Mouse (Mus musculus): ENCODE results near the gene Cdc16.
"Not testable (repeated sequence)": the region's sequence is repeated elsewhere in the genome, so short reads cannot be mapped to it uniquely, and the experiment has no call there.

The Cdc16 gene

GRCm38 (mm10) chr8:13756982-13757804 lies at the start of gene Cdc16:
TSS of gene Cdc16 (plus strand) at chr8:13757676.
- DNase-seq = peak; percentile 87

GRCm38 (mm10) chr8:13708514-13708913 lies 49.0 kb upstream of the Cdc16 start:
- no peak for DNase-seq

- no peak for DNase-seq
Observed at GRCm38 (mm10) chr8:13718980-13719379, 38.5 kb upstream of the Cdc16 start.

- no peak for DNase-seq
Observed at GRCm38 (mm10) chr8:13725722-13726121, 31.8 kb upstream of the Cdc16 start.

GRCm38 (mm10) chr8:13727469-13728094 lies 29.9 kb upstream of the Cdc16 start:
- DNase-seq = no peak

- no peak for DNase-seq
Observed at GRCm38 (mm10) chr8:13740323-13740770, 17.1 kb upstream of the Cdc16 start.

GRCm38 (mm10) chr8:13740817-13741613 lies 16.5 kb upstream of the Cdc16 start:
- DNase-seq = no peak

GRCm38 (mm10) chr8:13746212-13746611 lies 11.3 kb upstream of the Cdc16 start:
- not testable (repeated sequence) for DNase-seq

GRCm38 (mm10) chr8:13747626-13748025 lies 9.8 kb upstream of the Cdc16 start:
- no peak for DNase-seq

GRCm38 (mm10) chr8:13753680-13754079 lies 3.8 kb upstream of the Cdc16 start:
- no peak for DNase-seq

- no peak for DNase-seq
Observed at GRCm38 (mm10) chr8:13756480-13756879, 996 bp upstream of the Cdc16 start.

GRCm38 (mm10) chr8:13757805-13758727 lies 590 bp downstream of the Cdc16 start:
- no peak for DNase-seq

GRCm38 (mm10) chr8:13769206-13769605 lies 11.7 kb downstream of the Cdc16 start:
- DNase-seq = no peak

GRCm38 (mm10) chr8:13780536-13780935 lies 23.1 kb downstream of the Cdc16 start:
- no peak for DNase-seq

- peak; percentile 89 for DNase-seq
Observed at GRCm38 (mm10) chr8:13785250-13785763, 27.8 kb downstream of the Cdc16 start, which contains the start of gene Upf3a. TSS of gene Upf3a (plus strand) at chr8:13785615.

GRCm38 (mm10) chr8:13785764-13786299 lies 28.4 kb downstream of the Cdc16 start:
- DNase-seq = peak; percentile 93

GRCm38 (mm10) chr8:13789606-13790005 lies 32.1 kb downstream of the Cdc16 start:
- no peak for DNase-seq

- no peak for DNase-seq
Observed at GRCm38 (mm10) chr8:13793097-13793745, 35.7 kb downstream of the Cdc16 start.

- no peak for DNase-seq
Observed at GRCm38 (mm10) chr8:13793746-13794101, 36.2 kb downstream of the Cdc16 start.

GRCm38 (mm10) chr8:13797676-13798075 lies 40.2 kb downstream of the Cdc16 start:
- DNase-seq = no peak

- no peak for DNase-seq
Observed at GRCm38 (mm10) chr8:13799566-13799965, 42.1 kb downstream of the Cdc16 start.

Data from right cerebral cortex, postnatal 25 days (tissue).